Mouse (Mus musculus) cerebellum, adult 2 months (tissue): ENCODE data around the gene Sowaha.

Experiments
- CTCF ChIP-seq: fragments of 200-500 bp; IDR thresholded peaks from 2 replicates; pipeline ENCODE4 v1.5.1; 2011; ENCODE audit warnings: low read depth, mild to moderate bottlenecking, control low read depth, low read length, moderate library complexity, borderline replicate concordance; ENCODE audit not compliant: insufficient read depth
- POLR2A ChIP-seq: fragments of 200-500 bp; IDR thresholded peaks from 2 replicates; pipeline ENCODE4 v1.6.1; 2011; ENCODE audit warnings: low read length, control low read depth, borderline replicate concordance; ENCODE audit not compliant: insufficient read depth

DNA sequence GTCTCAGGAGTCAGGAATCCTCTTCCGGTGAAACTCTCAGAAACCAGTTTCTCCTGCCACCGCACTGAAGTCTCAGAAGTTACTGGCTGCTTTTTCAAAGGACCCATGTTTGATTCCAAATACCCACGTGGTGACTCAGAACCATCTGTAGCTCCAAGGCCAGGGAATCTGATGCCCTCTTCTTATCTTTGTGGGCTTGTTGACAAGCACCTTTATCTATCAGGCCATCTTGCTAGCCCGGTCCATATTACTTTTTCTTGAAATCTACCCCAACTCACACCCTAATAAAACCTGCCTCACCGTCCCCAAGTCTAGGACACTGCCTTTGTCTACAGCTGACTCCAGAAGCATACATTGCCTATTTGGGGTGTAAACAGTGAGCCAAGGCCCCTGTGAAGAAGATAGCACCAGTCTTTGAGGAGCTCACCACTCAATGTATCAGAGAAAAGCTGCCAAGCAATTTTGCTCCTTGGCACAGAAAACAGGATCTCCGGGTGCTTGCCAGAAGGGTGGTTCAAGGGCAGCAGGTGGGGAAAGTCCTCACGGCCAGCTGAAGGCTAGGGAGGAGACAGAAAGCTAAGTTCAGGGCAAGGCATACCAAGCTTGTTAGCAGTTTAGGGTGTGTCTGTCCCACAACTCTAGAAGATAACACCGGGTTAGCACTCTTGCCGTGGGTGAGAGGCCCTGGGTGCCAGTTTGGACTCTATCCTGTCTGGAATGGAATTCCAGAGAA lies 3.3 kb upstream of the Sowaha start:
- no peak for TF ChIP-seq CTCF
- TF ChIP-seq POLR2A = no peak
